Mouse (Mus musculus): ENCODE data around the gene Fbll1. TPM values are rescaled to one million over a fixed set of nuclear protein-coding genes. Genes with fewer than 3 reads are reported as not detected.

The Fbll1 gene
- polyA plus RNA-seq, 2 experiments, result 0.15 TPM; not detected in 1

DNA sequence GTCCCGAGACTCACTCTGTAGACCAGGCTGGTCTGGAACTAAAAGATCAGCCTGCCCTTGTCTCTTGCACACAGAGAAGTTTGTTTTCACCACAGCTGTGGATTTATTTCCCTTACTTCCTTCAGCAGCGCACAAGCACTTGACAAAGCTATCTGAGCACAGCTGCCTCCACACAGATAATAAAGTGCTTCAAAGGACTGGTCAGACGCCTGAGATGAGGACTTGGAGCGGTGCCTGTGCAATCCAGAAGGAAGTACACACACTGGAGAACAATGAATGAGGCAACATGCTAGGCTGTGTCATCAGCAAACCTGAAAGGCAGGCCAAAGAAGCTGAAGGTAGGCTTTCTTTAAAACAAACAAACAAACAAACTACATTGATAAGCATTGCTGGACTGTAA, 33.5 kb upstream of the Fbll1 start:
- Histone ChIP-seq H3K4me3 (replicated peaks; ENCODE audit: low read length) (no peak overlapping the region), H3K9me3 (ENCODE audit: control insufficient read depth, low read length) (no peaks in the 10 kb centered on the region), H3K27ac (replicated peaks; ENCODE audit: low read depth, low read length) (no peak overlapping the region), H3K9ac (ENCODE audit: low read depth, low read length, severe bottlenecking) (no peak overlapping the region), H3K4me1 (ENCODE audit: control insufficient read depth, insufficient read depth, low read length) (peaks cover 10% of the 10 kb centered on the region), H3K36me3 (ENCODE audit: control insufficient read depth, insufficient read depth, low read length) (peaks cover 55% of the 10 kb centered on the region), H3K4me2 (replicated peaks; ENCODE audit: low read depth, low read length, severe bottlenecking) (no peak overlapping the region), H3K27me3 (ENCODE audit: control insufficient read depth, insufficient read depth, low read length) (no peaks in the 10 kb centered on the region)
- TF ChIP-seq POLR2A (IDR thresholded peaks at IDR 0.05; ENCODE audit: borderline replicate concordance, extremely low read depth, insufficient read depth, insufficient read length), result no peak
- no peak for DNase-seq (ENCODE audit: low spot score)
- ATAC-seq (ENCODE audit: low FRiP score, low read depth), result no peak
- WGBS, result 76% methylated on average over 4 of the region's 4 CpGs

DNA sequence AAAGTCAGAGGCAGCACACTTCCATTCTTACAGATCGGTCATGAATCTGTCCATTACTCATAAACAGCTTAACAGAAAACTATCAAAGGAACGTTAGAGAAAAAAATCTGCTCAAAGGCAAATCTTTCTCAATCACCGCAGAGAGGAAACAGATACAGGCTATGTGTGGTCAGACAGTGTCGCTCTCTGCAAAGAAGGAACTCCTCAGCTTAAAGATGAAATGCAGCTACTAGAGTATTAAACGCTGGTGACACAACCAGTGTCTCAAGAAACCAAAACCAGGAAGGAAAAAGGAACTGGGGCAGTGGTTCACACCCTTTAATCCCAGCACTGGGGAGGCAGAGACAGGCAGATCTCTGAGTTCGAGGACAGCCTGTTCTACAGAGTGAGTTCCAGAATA, 29.0 kb upstream of the Fbll1 start:
- Histone ChIP-seq H3K9ac (ENCODE audit: low read depth, low read length, severe bottlenecking) (no peak overlapping the region), H3K27ac (replicated peaks; ENCODE audit: low read depth, low read length) (no peak overlapping the region), H3K4me2 (replicated peaks; ENCODE audit: low read depth, low read length, severe bottlenecking) (no peak overlapping the region), H3K4me3 (replicated peaks; ENCODE audit: low read length) (no peak overlapping the region), H3K9me3 (ENCODE audit: control insufficient read depth, low read length) (no peaks in the 10 kb centered on the region), H3K36me3 (ENCODE audit: control insufficient read depth, insufficient read depth, low read length) (peaks cover 87% of the 10 kb centered on the region), H3K4me1 (ENCODE audit: control insufficient read depth, insufficient read depth, low read length) (no peaks in the 10 kb centered on the region), H3K27me3 (ENCODE audit: control insufficient read depth, insufficient read depth, low read length) (no peaks in the 10 kb centered on the region)
- TF ChIP-seq POLR2A (IDR thresholded peaks at IDR 0.05; ENCODE audit: borderline replicate concordance, extremely low read depth, insufficient read depth, insufficient read length), result no peak
- ATAC-seq (ENCODE audit: low FRiP score, low read depth) (no peak), DNase-seq (ENCODE audit: low spot score) (no peak)
- WGBS, result 93% methylated on average over 6 of the region's 6 CpGs

GRCm38 (mm10) chr11:35816316-35816715, 17.6 kb upstream of the Fbll1 start:
- 90% methylated on average over 12 of the region's 12 CpGs for WGBS
- TF ChIP-seq POLR2A (IDR thresholded peaks at IDR 0.05; ENCODE audit: borderline replicate concordance, extremely low read depth, insufficient read depth, insufficient read length), result no peak
- peaks cover 91% of the 10 kb centered on the region for H3K36me3 ChIP-seq (ENCODE audit: control insufficient read depth, insufficient read depth, low read length)
- no peak overlapping the region for H3K4me2 ChIP-seq (replicated peaks; ENCODE audit: low read depth, low read length, severe bottlenecking)
- DNase-seq (ENCODE audit: low spot score) (no peak), ATAC-seq (ENCODE audit: low FRiP score, low read depth) (no peak)
- H3K27ac ChIP-seq (replicated peaks; ENCODE audit: low read depth, low read length), result no peak overlapping the region
- no peaks in the 10 kb centered on the region for H3K27me3 ChIP-seq (ENCODE audit: control insufficient read depth, insufficient read depth, low read length)
- H3K9me3 ChIP-seq (ENCODE audit: control insufficient read depth, low read length), result no peaks in the 10 kb centered on the region
- H3K9ac ChIP-seq (ENCODE audit: low read depth, low read length, severe bottlenecking), result no peak overlapping the region
- no peak overlapping the region for H3K4me3 ChIP-seq (replicated peaks; ENCODE audit: low read length)
- H3K4me1 ChIP-seq (ENCODE audit: control insufficient read depth, insufficient read depth, low read length), result no peaks in the 10 kb centered on the region

GRCm38 (mm10) chr11:35811458-35811857, 12.8 kb upstream of the Fbll1 start:
- no peak overlapping the region for H3K4me2 ChIP-seq (replicated peaks; ENCODE audit: low read depth, low read length, severe bottlenecking)
- no peak overlapping the region for H3K4me3 ChIP-seq (replicated peaks; ENCODE audit: low read length)
- no peak for TF ChIP-seq POLR2A (IDR thresholded peaks at IDR 0.05; ENCODE audit: borderline replicate concordance, extremely low read depth, insufficient read depth, insufficient read length)
- H3K4me1 ChIP-seq (ENCODE audit: control insufficient read depth, insufficient read depth, low read length), result no peaks in the 10 kb centered on the region
- 87% methylated on average over 10 of the region's 10 CpGs for WGBS
- H3K36me3 ChIP-seq (ENCODE audit: control insufficient read depth, insufficient read depth, low read length), result peaks cover 97% of the 10 kb centered on the region
- no peaks in the 10 kb centered on the region for H3K27me3 ChIP-seq (ENCODE audit: control insufficient read depth, insufficient read depth, low read length)
- DNase-seq (ENCODE audit: low spot score) (no peak), ATAC-seq (ENCODE audit: low FRiP score, low read depth) (no peak)
- H3K27ac ChIP-seq (replicated peaks; ENCODE audit: low read depth, low read length), result no peak overlapping the region
- H3K9ac ChIP-seq (ENCODE audit: low read depth, low read length, severe bottlenecking), result no peak overlapping the region
- no peaks in the 10 kb centered on the region for H3K9me3 ChIP-seq (ENCODE audit: control insufficient read depth, low read length)

DNA sequence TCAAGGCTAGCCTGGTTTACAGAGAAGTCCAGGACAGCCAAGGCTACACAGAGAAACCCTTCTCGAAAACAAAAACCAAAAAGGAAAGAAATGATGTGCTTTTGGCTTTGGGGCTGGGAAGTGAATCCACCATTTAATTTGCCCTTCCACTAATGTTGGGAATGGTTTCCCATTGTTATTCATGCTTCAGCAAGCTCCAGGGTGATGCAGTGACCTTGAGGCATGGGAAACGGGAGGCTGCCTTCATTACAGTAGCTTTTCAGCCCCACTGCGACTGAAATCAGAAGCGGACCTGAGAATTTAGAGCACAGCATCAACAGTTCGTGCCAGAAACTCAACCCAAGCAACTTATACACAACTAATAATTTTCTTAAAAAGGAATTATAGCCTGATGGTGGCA, 2.6 kb upstream of the Fbll1 start:
- Histone ChIP-seq H3K4me2 (replicated peaks; ENCODE audit: low read depth, low read length, severe bottlenecking) (no peak overlapping the region), H3K27ac (replicated peaks; ENCODE audit: low read depth, low read length) (no peak overlapping the region), H3K4me1 (ENCODE audit: control insufficient read depth, insufficient read depth, low read length) (0 out of 2 replicates have a peak, but pooled peaks cover 2% of the 10 kb centered on the region), H3K9me3 (ENCODE audit: control insufficient read depth, low read length) (no peaks in the 10 kb centered on the region), H3K36me3 (ENCODE audit: control insufficient read depth, insufficient read depth, low read length) (no peaks in the 10 kb centered on the region), H3K27me3 (ENCODE audit: control insufficient read depth, insufficient read depth, low read length) (peaks cover 32% of the 10 kb centered on the region), H3K4me3 (replicated peaks; ENCODE audit: low read length) (no peak overlapping the region), H3K9ac (ENCODE audit: low read depth, low read length, severe bottlenecking) (no peak overlapping the region)
- TF ChIP-seq POLR2A (IDR thresholded peaks at IDR 0.05; ENCODE audit: borderline replicate concordance, extremely low read depth, insufficient read depth, insufficient read length), result no peak
- no peak for DNase-seq (ENCODE audit: low spot score)
- 79% methylated on average over 5 of the region's 5 CpGs for WGBS
- no peak for ATAC-seq (ENCODE audit: low FRiP score, low read depth)

GRCm38 (mm10) chr11:35798495-35798820, 226 bp downstream of the Fbll1 start:
- peak overlapping the region; percentile 36 for H3K4me3 ChIP-seq (replicated peaks; ENCODE audit: low read length)
- H3K27me3 ChIP-seq (ENCODE audit: control insufficient read depth, insufficient read depth, low read length), result peaks cover 48% of the 10 kb centered on the region
- no peak overlapping the region for H3K27ac ChIP-seq (replicated peaks; ENCODE audit: low read depth, low read length)
- WGBS, result 5% methylated on average over 10 of the region's 23 CpGs
- no peaks in the 10 kb centered on the region for H3K36me3 ChIP-seq (ENCODE audit: control insufficient read depth, insufficient read depth, low read length)
- H3K9ac ChIP-seq (ENCODE audit: low read depth, low read length, severe bottlenecking), result no peak overlapping the region
- TF ChIP-seq POLR2A (IDR thresholded peaks at IDR 0.05; ENCODE audit: borderline replicate concordance, extremely low read depth, insufficient read depth, insufficient read length), result no peak
- DNase-seq (ENCODE audit: low spot score), result no peak
- no peak for ATAC-seq (ENCODE audit: low FRiP score, low read depth)
- H3K4me1 ChIP-seq (ENCODE audit: control insufficient read depth, insufficient read depth, low read length), result 0 out of 2 replicates have a peak, but pooled peaks cover 2% of the 10 kb centered on the region
- H3K9me3 ChIP-seq (ENCODE audit: control insufficient read depth, low read length), result no peaks in the 10 kb centered on the region
- peak overlapping the region; percentile 51 for H3K4me2 ChIP-seq (replicated peaks; ENCODE audit: low read depth, low read length, severe bottlenecking)

Data from limb, embryonic 14.5 days (tissue).